Mouse (Mus musculus) heart, postnatal 0 days (tissue): ENCODE results near the gene Rassf8.

Source experiments
- CTCF ChIP-seq: IDR thresholded peaks from 2 replicates; pipeline ENCODE4 v1.5.1; 2016; ENCODE audit warnings: antibody characterized with exemption, control low read depth, low read depth
- EP300 ChIP-seq: IDR thresholded peaks from 2 replicates; pipeline ENCODE4 v1.6.1; 2016; ENCODE audit warnings: antibody characterized with exemption, low read depth

GRCm38 (mm10) chr6:145810015-145810414, 63.5 kb downstream of the Rassf8 start:
- no peak for TF ChIP-seq CTCF
- no peak for TF ChIP-seq EP300
